Mouse (Mus musculus): ENCODE results near the gene Fbxl8.

GRCm38 (mm10) chr8:105264024-105264982, at the start of gene Fbxl8, which contains the start of gene Tradd:
- TF ChIP-seq CTCF (conservative IDR thresholded peaks at IDR 0.05 in 1 of 2, IDR thresholded peaks at IDR 0.05 in 1 of 2; ENCODE audit: low read depth in 2 of 2, low read length in 2 of 2) = peak in 1 of 2 experiments; percentile 35; a peak in 2 of 4 replicates
- TF ChIP-seq GABPA (IDR thresholded peaks at IDR 0.05; ENCODE audit: insufficient replicate concordance, low read depth, low read length) = no peak
- TF ChIP-seq POLR2A (IDR thresholded peaks at IDR 0.05; ENCODE audit: low read depth, low read length) = peak; percentile 87
- peak; percentile 65 for TF ChIP-seq MXI1 (IDR thresholded peaks at IDR 0.05; ENCODE audit: low read depth, low read length)
- no peak for TF ChIP-seq MEF2A (IDR thresholded peaks at IDR 0.05; ENCODE audit: borderline replicate concordance, low read depth, low read length)
- TF ChIP-seq KAT2A (IDR thresholded peaks at IDR 0.05; ENCODE audit: insufficient replicate concordance, low read length) = no peak
- no peak for TF ChIP-seq USF1 (IDR thresholded peaks at IDR 0.05; ENCODE audit: low read depth, low read length)
- peak; percentile 61 for TF ChIP-seq TCF12 (IDR thresholded peaks at IDR 0.05; ENCODE audit: low read depth, low read length)
- no peak for TF ChIP-seq EP300 (IDR thresholded peaks at IDR 0.05; ENCODE audit: low read length)
- TF ChIP-seq NRF1 (IDR thresholded peaks at IDR 0.05; ENCODE audit: low read depth, low read length) = peak; percentile 88
- 0 out of 2 replicates have a peak, but pooled peaks have one; percentile 28 for TF ChIP-seq CHD1 (IDR thresholded peaks at IDR 0.05; ENCODE audit: low read depth, low read length)
- no peak for TF ChIP-seq UBTF (IDR thresholded peaks at IDR 0.05; ENCODE audit: low read depth, low read length)
- no peak for TF ChIP-seq MAFK (IDR thresholded peaks at IDR 0.05; ENCODE audit: insufficient replicate concordance, low read length)
- TF ChIP-seq CHD2 (IDR thresholded peaks at IDR 0.05; ENCODE audit: low read length) = no peak

Data from CH12.LX (cell line).